Mouse (Mus musculus): Measurements from ENCODE around the gene Foxp1. TPM values are rescaled to one million over a fixed set of nuclear protein-coding genes. Genes with fewer than 3 reads are reported as not detected.

The Foxp1 gene
- total RNA-seq, 2 experiments from 2014 or later: 94.3 to 100 TPM

DNA sequence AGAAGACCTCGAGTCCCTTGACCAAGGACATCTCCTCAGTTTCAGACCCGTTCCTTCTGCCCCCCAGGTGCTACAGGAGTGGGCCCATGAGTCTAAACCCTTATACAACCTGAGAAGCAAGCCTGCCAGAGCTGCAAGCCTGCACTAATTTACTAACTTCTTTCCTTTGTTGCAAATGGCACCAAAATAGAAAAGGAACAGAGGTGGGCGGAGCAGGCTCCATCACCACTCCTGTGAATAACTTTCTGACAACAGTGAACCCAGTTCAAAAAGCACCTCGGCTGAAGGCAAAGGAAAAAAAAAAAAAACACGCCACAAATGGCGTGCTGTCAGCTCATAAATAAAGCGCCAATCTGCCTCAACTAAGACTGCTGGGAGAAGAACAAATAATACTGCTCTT is 81.4 kb downstream of the Foxp1 start:
- peak in 1 of 2 experiments; percentile 69 for DNase-seq (ENCODE audit: low spot score in 2 of 2)

GRCm38 (mm10) chr6:99440606-99441005 is 81.9 kb downstream of the Foxp1 start:
- no peak for DNase-seq (ENCODE audit: low spot score in 2 of 2)

- DNase-seq (ENCODE audit: low spot score in 2 of 2): no peak
Observed at GRCm38 (mm10) chr6:99439878-99440361, 82.6 kb downstream of the Foxp1 start.

DNA sequence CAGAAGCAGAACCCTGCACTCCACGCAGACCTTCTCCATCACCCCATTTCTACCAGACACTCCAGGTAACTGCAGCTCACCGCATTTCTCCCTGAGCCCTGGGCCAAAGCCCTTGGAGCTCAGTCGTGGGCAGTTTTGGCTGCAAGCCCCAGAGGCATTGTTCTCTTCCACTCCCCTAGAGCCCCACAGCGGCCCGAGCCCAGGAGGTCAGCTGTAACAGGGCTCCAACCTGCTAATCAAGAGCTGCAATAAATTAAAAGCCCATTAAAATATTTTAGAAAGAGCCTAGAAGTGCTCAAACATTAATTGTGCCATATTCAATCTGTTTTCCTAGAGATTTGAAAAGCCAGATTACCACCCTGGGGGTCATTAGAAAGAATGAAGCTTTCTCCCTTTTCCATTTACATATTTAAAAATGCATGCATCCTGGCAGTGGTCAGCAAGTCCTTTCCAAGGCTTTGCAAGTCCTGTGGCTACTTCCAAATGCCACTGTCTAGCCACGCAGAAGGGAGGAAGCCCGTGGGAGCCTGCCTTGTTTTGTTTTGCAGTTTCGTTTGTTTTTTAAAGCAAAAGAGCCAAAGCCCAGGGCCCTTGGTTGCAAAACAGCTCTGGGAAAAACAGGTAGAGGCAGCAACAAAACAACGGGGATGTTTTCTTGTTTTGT is 83.2 kb downstream of the Foxp1 start:
- peak in 1 of 2 experiments; percentile 34 for DNase-seq (ENCODE audit: low spot score in 2 of 2)

GRCm38 (mm10) chr6:99436371-99436770 is 86.2 kb downstream of the Foxp1 start:
- peak in 1 of 2 experiments; percentile 22 for DNase-seq (ENCODE audit: low spot score in 2 of 2)

GRCm38 (mm10) chr6:99435140-99435539 is 87.4 kb downstream of the Foxp1 start:
- DNase-seq (ENCODE audit: low spot score in 2 of 2): no peak

DNA sequence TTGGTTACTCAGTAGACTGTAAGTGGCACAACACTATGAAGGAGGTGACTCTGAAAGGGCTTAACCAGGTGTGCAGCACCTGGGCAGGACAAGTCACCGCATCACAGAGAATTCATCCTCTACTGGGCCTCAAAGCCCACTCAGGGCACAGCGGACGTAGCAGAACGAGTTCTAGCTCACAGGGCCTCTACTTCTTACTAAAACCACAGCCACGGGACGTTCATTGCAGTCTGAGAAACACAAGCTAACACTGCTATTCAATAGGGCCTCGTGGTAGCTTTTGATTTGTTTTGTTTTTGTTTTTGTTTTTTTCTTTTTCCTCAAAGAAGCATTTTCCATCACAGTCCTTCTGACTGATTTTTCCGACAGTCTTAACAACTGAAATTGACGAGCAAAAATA is 89.5 kb downstream of the Foxp1 start:
- no peak for DNase-seq (ENCODE audit: low spot score in 2 of 2)

GRCm38 (mm10) chr6:99431941-99432340 is 90.6 kb downstream of the Foxp1 start:
- DNase-seq (ENCODE audit: low spot score in 2 of 2): no peak

DNA sequence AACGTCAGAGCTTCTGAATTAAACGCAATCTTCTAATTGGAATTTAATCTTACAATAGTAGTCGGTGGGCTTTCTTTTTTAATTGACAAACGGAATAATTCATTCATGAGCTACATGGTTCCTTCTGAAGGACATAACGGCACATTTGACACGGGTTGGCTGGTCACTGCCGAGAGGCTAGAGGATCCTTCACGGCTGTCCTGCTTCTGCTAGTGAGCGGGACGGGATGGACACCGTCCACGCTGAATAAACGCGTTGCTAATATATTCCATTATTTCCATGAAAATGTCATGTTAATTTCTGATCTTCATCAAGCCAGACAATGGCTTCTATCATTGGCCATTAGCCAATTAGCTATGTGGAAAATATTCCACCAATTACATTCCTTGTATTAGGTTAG is 92.0 kb downstream of the Foxp1 start:
- no peak for DNase-seq (ENCODE audit: low spot score in 2 of 2)

DNA sequence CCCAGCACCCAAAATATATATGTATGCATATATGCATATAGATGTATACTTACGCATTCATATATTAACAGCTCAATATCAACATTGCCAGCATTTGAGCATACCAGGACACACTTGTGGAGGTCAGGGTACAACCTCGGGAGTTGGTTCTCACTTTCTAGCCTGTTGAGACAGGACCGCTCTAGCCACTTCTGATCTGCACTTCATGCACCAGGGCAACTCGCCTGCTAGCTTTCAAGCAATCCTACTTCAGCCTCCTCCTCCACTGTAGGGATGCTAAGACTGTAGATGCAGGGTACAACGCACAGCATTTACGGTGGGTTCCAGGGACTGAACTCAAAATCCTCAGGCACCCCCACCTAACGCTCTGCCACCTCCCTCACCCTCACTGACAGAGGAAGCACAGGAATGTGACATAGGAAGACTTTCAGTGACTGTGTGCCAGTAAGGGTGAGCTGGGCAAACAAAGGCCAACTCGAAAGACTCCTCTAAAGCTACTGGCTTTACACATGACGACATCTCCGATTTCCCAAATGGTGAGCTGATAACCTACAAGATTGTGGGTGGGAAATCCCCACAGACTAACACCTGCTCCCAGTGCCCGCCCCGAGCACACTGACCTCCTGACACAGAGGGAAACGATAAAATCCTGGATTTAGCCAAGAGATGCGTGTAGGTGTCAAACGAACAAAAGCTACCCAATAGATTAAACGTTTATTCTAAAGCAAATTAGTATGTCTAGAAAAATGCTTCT is 93.0 kb downstream of the Foxp1 start:
- no peak for DNase-seq (ENCODE audit: low spot score in 2 of 2)

- DNase-seq (ENCODE audit: low spot score in 2 of 2): no peak
Observed at GRCm38 (mm10) chr6:99428961-99429360, 93.6 kb downstream of the Foxp1 start.

DNA sequence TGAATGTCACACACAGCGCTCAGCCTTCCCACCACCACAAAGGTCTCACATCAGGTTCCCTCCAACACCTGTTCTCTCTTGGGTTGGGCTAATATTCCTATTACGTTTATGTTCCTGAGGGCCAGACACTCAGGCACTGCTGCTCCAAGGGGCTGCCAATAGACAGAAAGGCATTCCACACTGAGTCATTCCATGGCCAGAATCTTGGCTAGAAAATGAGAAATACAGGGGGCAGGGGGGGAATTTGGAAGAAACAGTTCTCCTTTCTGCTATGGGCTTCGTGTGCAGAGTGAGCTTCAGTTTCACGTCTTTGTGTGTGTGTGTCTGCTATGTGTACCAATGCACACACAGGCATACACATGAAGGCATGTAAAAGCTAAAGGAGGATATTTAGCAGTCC is 95.2 kb downstream of the Foxp1 start:
- no peak for DNase-seq (ENCODE audit: low spot score in 2 of 2)

DNA sequence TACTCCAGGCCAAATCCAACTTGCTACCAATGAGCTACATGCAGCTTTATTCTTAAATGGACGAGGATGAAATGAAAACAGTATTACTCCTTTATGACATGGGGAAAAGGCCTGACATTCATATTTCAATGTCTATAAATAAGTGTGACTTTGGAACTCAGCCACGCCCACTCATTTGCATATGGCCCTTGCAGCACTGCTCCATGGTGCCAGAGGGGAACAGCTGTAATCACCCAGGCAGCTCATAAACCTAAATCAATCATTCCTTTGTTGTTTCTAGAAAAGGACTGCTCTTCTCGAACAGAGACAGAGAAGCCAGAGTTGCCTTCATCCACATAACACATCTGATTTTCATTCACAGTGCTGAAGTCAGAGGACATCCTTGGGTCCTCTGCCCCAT is 97.5 kb downstream of the Foxp1 start:
- no peak for DNase-seq (ENCODE audit: low spot score in 2 of 2)

GRCm38 (mm10) chr6:99420666-99421065 is 101.9 kb downstream of the Foxp1 start:
- DNase-seq (ENCODE audit: low spot score in 2 of 2): peak in 1 of 2 experiments; percentile 37

GRCm38 (mm10) chr6:99412598-99412997 is 109.9 kb downstream of the Foxp1 start:
- no peak for DNase-seq (ENCODE audit: low spot score in 2 of 2)

GRCm38 (mm10) chr6:99409602-99410001 is 112.9 kb downstream of the Foxp1 start:
- no peak for DNase-seq (ENCODE audit: low spot score in 2 of 2)

DNA sequence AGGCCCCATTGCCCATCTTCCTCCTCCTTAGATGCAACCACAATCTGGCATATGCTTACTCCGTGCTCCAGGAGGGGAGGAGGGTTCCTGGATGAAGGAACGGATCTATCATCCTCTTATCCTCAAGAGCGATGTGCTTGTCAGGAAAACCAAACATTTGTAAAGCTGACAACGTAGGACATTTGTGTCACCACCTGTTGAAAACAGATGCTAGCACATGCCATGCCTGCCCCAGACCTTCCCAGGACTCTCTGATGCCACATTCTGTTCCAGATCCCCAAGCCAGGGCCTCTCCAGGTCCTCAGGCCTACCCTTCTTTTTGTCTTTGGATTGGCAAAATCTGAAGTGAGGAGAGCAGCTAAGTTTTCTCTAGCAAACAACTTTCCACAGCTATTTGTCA is 113.6 kb downstream of the Foxp1 start:
- no peak for DNase-seq (ENCODE audit: low spot score in 2 of 2)

- no peak for DNase-seq (ENCODE audit: low spot score in 2 of 2)
Observed at GRCm38 (mm10) chr6:99403755-99404390, 118.6 kb downstream of the Foxp1 start.

DNA sequence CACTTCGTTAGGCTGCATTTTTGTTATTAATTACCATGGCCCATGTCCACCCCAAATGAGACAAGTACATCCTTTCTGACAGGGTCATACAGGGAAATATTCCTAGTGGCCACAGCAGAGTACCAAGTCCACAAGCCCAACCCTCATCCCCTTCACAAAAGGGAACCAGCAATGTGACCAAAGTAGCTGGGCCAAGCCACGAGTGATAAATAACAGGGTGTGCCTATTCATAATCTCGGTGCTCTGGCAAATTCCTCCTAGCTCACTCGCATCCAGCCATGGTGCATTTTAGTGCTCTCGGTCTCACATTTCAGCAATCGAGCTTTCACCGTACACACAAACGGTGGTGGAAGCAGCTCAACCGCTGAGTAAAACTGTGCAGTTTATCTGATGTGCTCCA is 119.6 kb downstream of the Foxp1 start:
- DNase-seq (ENCODE audit: low spot score in 2 of 2): no peak

DNA sequence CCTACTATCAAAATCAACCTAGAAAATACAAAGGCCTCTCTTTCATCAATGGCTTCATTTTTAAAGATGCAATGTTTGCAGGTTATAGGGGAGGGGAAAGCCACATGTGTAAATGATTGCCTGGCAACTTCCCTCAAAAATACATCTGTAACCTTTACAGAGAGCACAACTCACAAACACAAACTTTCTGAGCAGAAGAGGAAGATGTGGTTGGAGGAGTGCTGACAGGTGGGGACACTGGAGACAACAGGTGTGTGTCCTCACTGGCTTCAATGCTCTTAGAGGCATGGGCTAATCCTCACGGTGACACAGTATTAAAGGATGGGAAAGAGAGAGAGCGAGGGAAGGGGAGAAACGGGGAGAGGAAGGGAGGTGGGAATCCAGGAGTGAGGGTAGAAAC is 120.2 kb downstream of the Foxp1 start:
- no peak for DNase-seq (ENCODE audit: low spot score in 2 of 2)

DNA sequence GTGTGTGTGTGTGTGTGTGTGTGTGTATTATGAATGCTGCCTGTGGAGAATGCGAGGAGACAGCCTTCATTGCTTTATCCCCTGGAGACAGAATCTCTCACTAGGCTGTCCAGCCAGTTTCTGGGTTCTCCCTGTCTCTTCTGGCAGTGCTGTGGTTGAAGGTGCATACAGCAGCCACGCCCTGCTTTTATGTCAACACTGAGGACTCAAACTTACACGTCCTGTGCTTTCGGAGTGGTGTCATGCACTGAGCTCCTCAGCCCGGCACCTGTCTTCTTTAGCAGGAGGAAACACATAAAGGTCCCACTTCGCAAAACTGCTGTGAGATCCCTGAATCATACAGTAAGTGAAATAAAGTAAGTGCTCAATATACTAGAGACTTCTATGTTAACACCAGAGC is 120.7 kb downstream of the Foxp1 start:
- DNase-seq (ENCODE audit: low spot score in 2 of 2): no peak

- DNase-seq (ENCODE audit: low spot score in 2 of 2): no peak
Observed at GRCm38 (mm10) chr6:99401211-99401610, 121.3 kb downstream of the Foxp1 start.

All from layer of hippocampus, adult 18-20 months (tissue).